Mouse (Mus musculus) c-Kit-positive CD71-negative TER-119-negative erythroid progenitor cells, embryonic 14.5 days (primary cell): ENCODE results near the gene Mogat1.
"Not testable (repeated sequence)": the region's sequence is repeated elsewhere in the genome, so short reads cannot be mapped to it uniquely, and the experiment has no call there.

Experiments used
- DNase-seq: peaks from one replicate; pipeline ENCODE4 v3.0.0-alpha.2; 2013; ENCODE audit warnings: low read depth

The Mogat1 gene

DNA sequence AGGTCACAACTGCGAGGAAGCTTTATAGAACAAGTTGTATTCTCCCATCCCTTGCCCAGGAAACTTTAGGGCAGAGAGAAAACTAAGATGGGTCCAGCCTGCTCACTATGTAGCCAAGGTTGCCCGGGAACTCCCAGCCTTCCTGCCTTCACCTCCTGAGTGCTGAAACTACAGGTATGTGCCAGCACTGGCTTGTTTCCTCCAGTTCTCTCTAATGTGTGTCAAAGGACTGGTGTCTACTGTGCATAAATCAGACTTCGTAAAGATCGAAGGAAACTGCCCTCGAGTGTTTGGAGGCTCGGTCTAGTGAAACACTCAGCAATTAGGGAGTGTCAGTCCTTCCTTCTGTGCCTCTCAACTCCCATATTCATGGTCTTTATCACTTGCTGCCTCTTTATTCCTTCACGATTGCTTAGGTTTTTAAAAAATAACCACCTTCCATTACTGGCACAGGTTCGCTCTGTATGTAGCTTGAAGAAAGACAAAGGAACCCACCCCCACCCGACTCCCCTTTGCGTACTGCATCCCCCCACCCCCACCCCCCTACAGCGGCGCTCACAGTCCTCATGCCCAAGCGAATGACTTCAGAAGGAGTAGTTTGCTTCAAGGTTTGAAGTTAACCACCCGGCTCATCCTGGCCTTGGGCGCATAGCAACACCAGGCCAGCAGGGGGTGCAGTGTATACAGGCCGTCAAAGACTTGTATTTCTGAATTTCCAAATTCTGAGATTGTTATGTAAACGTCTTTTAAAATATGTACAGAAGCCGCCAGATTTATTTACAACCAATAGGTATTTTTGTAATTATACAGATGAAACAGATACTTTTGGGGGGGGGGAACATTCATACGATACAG is 25.7 kb downstream of the Mogat1 start:
- peak; percentile 61 for DNase-seq

DNA sequence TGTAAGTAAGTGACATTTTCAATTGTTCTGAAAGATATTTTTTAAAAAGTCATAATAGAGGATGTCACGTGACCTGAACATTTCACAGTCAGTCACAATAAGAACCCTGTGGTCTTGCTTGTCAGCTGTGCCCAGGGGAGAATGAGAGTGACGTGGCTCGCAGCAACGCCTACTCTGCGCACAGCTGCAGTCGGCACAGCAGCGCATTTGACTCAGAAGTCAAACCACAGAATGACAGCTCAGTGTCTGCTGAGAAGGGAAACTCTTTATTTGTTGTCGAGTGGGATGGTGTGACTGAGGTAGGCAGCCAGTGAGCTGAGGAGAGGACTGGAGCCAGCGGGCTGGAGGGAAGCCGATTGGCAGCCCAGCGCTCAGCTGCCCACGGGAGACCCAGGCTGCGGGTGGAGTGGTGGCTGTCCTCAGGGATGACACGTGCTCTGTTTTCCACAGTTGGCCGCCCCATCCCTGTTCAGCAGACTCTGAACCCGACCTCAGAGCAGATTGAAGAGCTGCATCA is 26.8 kb downstream of the Mogat1 start:
- DNase-seq = peak; percentile 64

DNA sequence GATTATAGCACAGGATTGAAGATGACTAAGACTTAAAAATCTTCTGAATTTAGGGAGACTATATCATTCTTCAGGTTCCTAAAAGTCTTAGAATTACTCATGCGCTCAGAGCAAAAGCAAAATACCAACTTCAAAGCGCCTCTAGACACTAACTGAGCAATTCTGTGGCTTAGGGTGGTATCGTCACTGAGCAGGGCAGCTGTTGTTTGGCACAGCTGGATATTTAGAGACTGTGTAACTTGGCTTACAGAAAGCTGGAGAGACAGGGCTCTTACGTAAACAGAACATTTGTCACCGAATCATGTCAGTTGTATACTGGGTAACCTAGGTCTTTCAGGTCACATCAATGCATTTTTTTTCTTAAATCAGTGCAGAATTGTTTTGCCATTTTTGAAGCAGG is 27.6 kb downstream of the Mogat1 start:
- DNase-seq = no peak

DNA sequence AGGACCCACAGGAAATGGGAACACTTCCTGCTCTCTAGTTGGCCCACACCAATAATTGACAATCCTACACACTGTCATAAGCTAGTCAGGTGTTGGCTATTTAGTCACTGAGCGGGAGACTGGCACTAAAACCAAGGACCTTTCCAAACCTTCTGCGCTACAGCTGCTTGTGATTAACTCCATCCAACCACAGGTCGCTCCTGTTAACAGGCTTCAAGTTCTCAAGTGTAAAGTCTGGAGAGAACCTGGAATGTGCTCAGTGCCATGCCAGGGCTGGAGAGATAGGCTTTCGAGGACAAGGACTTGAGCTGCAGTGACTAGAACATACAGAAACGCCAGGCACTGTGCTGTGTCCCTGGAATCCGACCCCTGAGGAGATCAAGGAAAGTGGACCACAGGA is 28.4 kb downstream of the Mogat1 start:
- no peak for DNase-seq

DNA sequence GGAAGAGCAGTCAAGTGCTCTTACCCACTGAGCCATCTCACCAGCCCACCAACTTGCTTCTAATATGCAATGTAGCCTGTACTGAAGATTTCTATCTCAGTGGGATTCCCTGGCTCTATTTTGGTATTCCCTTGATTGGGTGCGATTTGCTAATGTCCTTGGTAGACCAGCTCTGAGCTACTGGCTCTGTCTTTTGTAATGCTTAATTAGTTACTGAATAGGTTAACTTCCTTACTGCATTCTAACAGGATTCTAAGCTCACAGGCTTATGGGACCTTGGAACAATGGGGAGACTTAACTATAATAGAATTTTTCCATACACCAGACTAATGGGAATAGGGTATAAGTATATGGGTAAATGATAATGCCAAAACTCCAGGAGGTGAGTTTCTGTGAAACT is 32.8 kb downstream of the Mogat1 start:
- not testable (repeated sequence) for DNase-seq

DNA sequence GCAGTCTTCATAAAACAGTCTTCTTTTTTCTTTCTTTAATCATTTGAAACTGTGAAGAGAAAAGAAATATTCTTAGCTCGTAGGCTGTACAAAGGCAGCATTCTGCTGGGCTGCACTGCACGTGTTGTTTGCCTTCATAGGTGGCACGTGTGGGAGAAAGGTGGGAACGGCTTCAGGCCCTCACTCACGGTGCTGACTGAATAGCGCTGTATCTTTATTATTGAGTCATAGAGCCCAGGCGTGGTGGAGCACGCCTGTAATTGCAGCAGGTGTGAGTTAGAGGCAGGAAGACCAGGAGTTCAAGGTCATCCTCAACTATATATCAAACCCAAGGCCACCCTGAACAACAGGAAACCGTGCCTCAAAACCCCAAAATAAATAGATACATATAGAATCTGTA is 35.5 kb downstream of the Mogat1 start:
- no peak for DNase-seq

DNA sequence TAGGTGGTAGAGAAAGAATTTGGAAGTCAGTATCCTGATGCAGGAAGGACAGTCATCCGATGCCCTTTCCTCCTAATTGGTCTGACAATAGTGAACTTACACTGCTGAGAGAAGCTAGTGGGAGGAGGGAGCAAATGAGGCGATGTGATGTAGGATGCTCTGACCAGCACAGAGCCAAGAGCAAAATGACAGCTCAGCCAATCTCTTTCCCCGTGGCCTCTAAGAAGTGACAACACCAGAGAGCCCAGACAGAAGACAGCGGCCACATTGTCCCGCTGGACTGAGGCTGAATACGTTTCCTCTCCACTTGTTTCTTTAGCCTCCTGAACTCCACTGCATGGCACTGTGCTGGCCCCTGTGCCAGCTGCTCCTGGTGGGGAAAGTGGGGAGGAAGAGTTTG is 38.2 kb downstream of the Mogat1 start:
- DNase-seq = no peak

DNA sequence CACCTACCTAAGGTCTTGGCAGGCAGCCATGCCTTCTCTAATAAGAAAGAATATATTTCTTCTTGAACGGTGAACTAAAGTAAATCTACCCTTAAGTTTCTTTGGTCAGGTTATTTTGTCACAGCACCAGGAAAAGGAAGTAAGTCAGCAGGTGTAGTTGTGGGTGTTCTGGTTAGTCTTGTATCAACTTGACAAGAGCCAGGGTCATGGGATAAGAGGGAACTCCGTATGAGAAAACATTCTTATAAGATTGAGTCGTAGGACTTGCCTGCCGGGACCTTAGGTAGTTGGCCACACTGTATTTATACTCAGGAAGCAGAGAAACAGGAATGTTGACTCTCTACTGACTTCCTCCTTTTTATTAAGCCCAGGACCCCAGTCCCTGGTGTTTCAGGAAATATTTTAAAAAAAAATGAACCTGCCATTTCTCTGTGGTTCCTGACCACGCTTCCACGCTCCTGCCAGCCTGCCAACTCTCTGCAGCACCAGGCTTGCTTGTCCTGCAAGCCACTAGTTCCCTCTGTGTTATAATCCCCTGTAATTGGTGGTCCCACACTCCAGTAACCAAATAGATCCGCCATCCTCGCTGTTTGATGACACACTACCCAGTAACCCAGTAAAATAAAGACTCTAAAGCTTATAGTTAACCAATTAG is 43.3 kb downstream of the Mogat1 start:
- DNase-seq = no peak

DNA sequence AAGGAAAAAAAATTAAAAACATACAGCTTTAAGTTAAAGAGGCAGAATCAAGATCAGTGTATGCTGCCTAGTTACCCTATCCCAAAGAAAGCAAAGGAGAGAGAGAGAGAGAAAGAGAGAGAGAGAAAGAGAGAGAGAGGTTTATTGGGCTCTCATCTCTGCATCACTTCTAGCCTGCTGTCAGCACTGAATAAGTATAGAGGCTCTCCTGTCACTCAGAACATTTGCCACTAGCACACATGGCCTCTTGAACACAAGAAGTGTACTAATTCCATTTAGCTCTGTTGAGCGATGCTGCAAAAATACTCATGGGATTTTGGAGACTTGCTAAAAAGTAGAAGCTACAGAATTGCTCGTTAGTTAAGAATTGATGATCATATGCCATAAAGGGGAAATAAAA is 56.2 kb downstream of the Mogat1 start:
- DNase-seq = no peak

DNA sequence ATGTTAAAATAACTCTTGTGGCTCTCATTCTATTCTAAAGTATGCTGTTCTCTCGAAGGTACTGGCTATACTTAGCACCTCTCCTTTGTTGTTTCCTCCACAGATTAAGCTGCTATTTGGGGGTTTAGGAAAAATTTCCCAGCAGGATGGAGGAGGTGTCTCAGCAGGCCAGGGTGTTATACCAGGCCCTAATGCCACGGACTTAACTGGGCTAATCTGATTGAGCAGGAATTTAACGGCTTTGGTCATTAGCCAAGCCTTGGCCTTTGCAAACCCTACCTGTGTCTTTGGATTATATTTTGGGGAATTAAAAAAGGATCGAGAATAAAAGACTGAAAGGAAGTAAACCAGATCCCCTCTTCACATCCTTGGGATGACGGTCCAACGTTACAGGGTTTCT is 56.6 kb downstream of the Mogat1 start:
- DNase-seq = no peak

DNA sequence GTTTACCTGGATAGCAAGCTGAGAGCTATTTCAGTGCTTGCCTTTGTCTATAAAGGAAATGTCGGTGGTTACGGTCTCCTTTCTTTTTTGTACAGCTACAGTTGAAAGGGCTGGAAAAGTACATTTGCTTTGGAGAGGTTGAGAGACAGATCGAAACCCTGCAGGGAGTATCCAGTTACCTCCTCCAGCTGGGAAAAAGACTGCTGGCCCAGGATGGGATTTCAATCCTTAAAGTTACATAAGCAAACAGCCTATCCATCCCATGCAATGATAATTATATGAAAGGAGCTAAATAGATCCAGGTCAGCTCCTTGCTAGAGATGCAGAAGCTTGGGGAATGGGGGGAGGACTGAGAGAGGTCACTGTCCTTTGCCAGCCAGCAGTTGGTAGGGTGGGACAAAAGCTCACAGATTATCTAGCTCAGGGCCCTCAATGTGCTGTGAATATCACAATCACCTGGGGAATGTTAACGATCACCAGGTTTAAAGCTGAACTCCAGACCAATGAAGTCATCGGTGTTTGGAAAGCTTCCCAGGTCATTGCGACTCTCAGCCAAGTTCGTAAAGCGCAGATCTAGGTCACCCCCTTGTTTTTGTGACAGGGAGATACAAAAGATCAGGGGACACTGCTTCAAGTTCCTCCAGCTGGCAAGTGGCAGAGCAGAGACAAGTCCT is 57.2 kb downstream of the Mogat1 start:
- DNase-seq = no peak

DNA sequence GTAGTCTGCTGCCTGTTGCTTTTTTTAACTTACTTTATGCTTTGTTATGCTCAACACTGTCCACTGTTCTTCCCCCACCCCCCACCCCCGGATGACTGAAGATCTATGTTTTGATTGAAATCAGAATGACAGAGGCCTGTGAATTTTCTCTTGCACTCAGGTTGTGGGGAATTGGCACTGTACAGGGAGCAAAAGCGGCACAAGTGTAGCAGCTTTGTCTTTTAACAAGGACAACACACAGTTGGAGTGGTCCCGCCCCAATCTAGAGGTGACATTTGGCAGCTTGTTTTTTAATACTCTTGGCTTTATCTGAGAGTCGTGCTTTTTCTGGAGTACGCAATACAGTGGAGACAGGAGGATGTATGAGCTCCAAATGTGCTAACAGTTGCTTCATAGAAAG is 58.8 kb downstream of the Mogat1 start:
- no peak for DNase-seq

DNA sequence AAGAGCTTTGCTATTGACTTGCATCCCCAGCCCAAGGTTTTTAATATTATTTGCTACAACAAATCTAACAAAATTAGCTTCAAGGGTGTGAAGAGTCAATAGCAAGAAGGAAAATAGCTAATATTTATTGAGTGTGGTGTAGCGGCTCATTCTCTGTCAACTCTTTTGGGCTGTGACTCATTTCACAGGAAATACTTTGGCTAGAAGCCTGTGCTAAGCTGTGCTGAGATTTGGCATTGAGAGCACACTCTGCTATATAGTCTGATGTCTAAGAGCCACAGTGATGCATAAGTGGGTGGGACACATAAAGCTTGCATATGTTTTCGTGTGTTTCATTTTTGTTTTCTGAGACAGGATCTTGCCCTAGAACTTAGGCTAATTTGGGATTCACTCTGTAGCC is 74.3 kb downstream of the Mogat1 start:
- DNase-seq = no peak

DNA sequence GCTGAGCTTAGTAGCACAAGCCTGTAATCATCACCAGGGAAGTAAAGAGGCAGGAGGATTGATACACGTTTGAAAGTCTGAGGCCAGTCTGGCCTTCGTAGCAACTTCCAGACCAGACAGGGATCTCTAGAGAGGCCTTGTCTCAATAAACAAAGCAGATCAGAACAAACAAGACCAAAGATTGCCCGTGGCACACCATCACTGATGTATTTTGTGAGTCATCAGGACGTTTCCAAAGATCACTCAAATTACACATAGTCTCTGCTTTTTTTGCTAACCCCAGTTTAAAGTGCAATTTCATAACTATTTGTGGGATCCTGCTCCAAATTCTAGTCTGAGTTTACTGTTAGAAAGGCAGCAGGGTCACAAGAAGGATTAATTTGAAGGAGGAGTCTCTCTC is 76.2 kb downstream of the Mogat1 start:
- no peak for DNase-seq
